Mouse (Mus musculus) left cerebral cortex, postnatal 10 days (tissue): ENCODE results near the gene Inka2. TPM values are rescaled to one million over a fixed set of nuclear protein-coding genes. Genes with fewer than 3 reads are reported as not detected.

Source experiments
- DNase-seq, 2 experiments: peaks; one replicate each; pipeline ENCODE4 v3.0.0; 2021 to 2022; ENCODE audit warnings: low spot score in 2 of 2, mixed read lengths in 1 of 2; ENCODE audit errors: extremely low spot score in 1 of 2
- intact Hi-C: fragments of 180-260 bp; cut with DNase I; formaldehyde crosslinking; loops from one replicate; pipeline ENCODE4 v1.15.1; 2025
- total RNA-seq, 2 experiments: library from RNA; stranded (reverse); gene quantifications; 2 replicates each; pipeline ENCODE4 v1.2.3; 2021

Gene Inka2
- total RNA-seq, 2 experiments from 2014 or later: 41.2 to 42.6 TPM

DNA sequence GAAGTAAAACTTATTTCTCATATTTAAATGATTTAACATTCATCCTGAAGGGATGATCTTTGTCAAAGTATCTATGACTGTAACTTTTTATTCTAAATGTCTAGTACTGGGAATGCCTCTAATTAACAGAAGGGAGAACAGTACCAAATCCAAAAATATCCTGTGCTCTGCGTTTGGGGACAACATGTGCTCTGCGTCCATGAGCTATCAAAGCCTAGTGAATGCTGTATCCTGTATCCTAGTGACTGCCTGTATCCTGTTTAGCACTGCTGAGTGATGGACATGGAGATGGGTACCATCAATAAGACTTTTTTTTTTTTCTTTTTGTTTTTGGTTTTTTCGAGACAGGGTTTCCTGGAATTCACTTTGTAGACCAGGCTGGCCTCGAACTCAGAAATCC is 54.3 kb downstream of the Inka2 start:
- no peak for DNase-seq
- intact Hi-C loops: no loop called here

DNA sequence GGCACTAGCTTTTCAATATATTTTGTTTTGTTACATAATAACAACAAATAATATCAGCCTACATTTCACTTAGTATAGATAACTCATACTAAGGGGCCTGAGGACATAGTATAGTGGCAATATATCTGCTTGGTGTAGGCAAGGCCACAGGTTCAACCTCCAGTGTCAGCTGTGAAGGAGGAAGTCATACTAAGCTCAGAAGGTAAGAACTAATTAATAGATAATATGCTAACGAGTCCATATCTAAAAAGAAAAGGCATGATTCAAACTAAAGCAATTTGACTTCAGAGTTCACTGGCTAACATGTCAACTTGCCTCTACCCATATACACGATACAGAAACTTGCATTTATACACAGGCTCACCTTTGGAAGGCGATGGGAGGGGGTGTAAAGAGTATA is 55.7 kb downstream of the Inka2 start:
- intact Hi-C loops: no loop called here
- no peak for DNase-seq

DNA sequence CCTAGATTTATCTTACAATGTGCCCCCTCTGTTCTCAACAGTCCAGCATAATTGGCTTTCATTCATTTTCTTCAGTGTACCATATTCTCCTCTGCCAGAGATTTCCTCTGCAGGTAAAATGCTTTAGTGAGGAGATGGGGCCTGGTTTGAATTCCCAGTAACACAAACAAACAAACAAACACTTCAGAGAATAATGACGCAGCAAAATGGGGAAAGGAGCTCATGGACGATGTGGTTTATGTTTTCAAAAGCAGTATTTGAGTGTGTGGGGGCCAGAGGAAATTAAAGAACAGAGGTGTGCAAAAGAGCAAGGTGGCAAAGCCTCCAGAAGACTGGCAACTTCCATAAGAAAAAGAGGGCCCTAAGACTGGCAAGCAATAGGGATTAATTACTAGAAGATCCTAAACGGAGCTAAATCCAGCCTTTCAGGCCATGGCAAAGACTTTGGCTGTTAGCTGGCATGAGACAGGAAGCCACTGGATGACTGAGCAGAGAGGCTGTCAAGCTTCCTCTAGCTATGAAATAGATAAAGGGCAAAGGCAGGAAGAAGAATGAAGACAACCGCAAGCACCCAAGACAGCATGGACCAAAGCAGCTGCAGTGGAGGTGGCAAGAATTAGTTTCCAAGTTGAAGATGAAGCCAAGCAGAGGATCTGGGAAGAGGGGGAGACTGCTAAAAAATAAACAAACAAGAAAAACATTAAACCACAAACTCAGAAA is 58.9 kb downstream of the Inka2 start:
- no peak for DNase-seq
- intact Hi-C loops: no loop called here

DNA sequence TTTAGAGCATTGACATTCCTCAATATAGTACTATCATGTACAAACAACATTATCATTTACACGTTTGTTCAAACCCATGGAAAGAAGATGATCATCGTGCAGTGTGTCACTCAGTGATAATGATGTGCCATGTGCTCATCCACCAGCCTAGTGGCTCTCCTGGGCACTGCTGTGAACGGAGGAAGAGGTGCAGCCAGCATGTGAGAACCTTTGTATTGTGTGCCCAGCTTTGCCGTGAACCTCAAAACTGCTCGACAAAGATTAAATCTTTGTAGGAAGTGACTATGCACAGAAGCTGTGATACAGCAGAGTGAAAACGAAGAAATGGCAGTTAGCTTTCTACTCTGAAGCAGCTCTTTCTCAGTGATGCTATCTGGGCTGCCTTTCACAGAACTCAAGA is 64.1 kb downstream of the Inka2 start:
- intact Hi-C loops: no loop called here
- DNase-seq: no peak

DNA sequence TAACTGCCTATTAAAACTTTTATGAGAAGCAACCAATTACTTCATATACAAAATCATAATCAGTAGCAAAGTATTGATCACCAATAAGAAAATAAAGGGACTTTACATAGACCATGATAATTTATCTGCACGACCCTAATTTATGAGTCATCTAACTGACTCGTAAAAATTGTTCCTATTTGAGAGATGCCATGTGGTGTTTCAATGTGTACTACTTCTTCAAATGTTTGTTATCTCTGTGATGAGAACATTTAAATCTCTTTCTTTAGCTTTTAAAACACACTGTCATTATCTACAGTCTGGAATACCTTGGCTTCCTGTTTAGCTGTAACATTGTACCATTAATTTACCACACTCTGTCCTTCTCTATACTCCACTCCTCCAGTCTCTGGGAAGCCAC is 65.0 kb downstream of the Inka2 start:
- no peak for DNase-seq
- intact Hi-C loops: no loop called here

Other genes starting within 250 kb of the Inka2 start
- gene Ddx20, start 17.0 kb upstream of the Inka2 start, total RNA-seq: 10 to 100 TPM; 12.2 to 14.5 TPM
- 10 to 100 TPM; 75.7 to 86.0 TPM for gene Rap1a, start 96.7 kb downstream of the Inka2 start, total RNA-seq
- gene Adora3, start 166.3 kb downstream of the Inka2 start, total RNA-seq: under 1 TPM; 0.39 to 0.45 TPM
- gene Tmigd3, start 166.3 kb downstream of the Inka2 start, total RNA-seq: under 1 TPM in 1 of 2 experiments, not detected in 1; 0.41 TPM
- gene I830077J02Rik, start 228.1 kb downstream of the Inka2 start, total RNA-seq: 1 to 10 TPM; 1.1 to 1.7 TPM